Mouse (Mus musculus) heart, postnatal 0 days (tissue): ENCODE results near the gene BC004004. TPM values are rescaled to one million over a fixed set of nuclear protein-coding genes. Genes with fewer than 3 reads are reported as not detected.
A peak's percentile ranks its signal among the peaks of the same experiment; 100 is the strongest.

Source experiments
- ATAC-seq: fragments of 200-750 bp; cut with Nextera tagmentation; 2 replicates; pipeline ENCODE4 v1.8.0; 2017; ENCODE audit warnings: low read depth, moderate number of reproducible peaks, moderate library complexity; ENCODE audit not compliant: insufficient read depth
- DNase-seq: peaks from one replicate; pipeline ENCODE4 v3.0.0-alpha.2; 2016; ENCODE audit warnings: low spot score
- H3K27ac ChIP-seq: fragments of 300-500 bp; sonication (generic); 2 replicates; pipeline ENCODE4 v1.5.1; 2014; ENCODE audit warnings: low read depth, mild to moderate bottlenecking
- H3K27me3 ChIP-seq: fragments of 300-500 bp; sonication (generic); 2 replicates; pipeline ENCODE4 v1.6.1; 2014; ENCODE audit warnings: low read length, mixed read lengths; ENCODE audit not compliant: control insufficient read depth, insufficient read depth
- H3K36me3 ChIP-seq: fragments of 300-500 bp; sonication (generic); replicated peaks from 2 replicates; pipeline ENCODE4 v1.6.1; 2014; ENCODE audit warnings: low read length, mixed read lengths; ENCODE audit not compliant: control insufficient read depth, insufficient read depth
- H3K4me1 ChIP-seq: fragments of 300-500 bp; sonication (generic); 2 replicates; pipeline ENCODE4 v1.6.1; 2014; ENCODE audit warnings: antibody characterized with exemption; ENCODE audit not compliant: control insufficient read depth, insufficient read depth
- H3K4me2 ChIP-seq: fragments of 300-500 bp; sonication (generic); 2 replicates; pipeline ENCODE4 v1.6.1; 2014; ENCODE audit warnings: low read depth, mild to moderate bottlenecking, low read length, moderate library complexity
- H3K4me3 ChIP-seq: fragments of 300-500 bp; sonication (generic); 2 replicates; pipeline ENCODE4 v1.5.1; 2014; ENCODE audit warnings: low read depth, low read length
- H3K9ac ChIP-seq: fragments of 300-500 bp; sonication (generic); replicated peaks from 2 replicates; pipeline ENCODE4 v1.6.1; 2014; ENCODE audit warnings: low read depth, low read length, mixed read lengths
- H3K9me3 ChIP-seq: fragments of 300-500 bp; sonication (generic); replicated peaks from 2 replicates; pipeline ENCODE4 v1.6.1; 2016; ENCODE audit warnings: low read length; ENCODE audit not compliant: control insufficient read depth
- CTCF ChIP-seq: IDR thresholded peaks from 2 replicates; pipeline ENCODE4 v1.5.1; 2016; ENCODE audit warnings: antibody characterized with exemption, control low read depth, low read depth
- EP300 ChIP-seq: IDR thresholded peaks from 2 replicates; pipeline ENCODE4 v1.6.1; 2016; ENCODE audit warnings: antibody characterized with exemption, low read depth
- WGBS: fragments of 180-500 bp; shearing (Covaris S2); extraction: QIAGEN DNeasy Blood & Tissue Kit; methylation state at CpG from one replicate; pipeline ENCODE4 v1.1.7; 2014; 5-methylcytosine and 5-hydroxymethylcytosine counted together
- polyA plus RNA-seq: library from polyadenylated mRNA; unstranded; fragments of >200 nt; fragmentation: Nextera tagmentation; extraction: Ambion mirVana; gene quantifications from 2 replicates; pipeline ENCODE4 v1.2.1, GENCODE M21; 2015
- total RNA-seq: library from RNA; depleted of rRNA; stranded (reverse); fragments of >200 nt; gene quantifications from 2 replicates; pipeline ENCODE4 v1.2.3, GENCODE M21; 2014; ENCODE audit warnings: low replicate concordance

BC004004 gene
- total and polyA plus RNA-seq, 2 experiments from 2014 or later = 140 to 234 TPM

- Histone ChIP-seq H3K9me3 (no peaks in the 10 kb centered on the region), H3K4me1 (peaks cover 13% of the 10 kb centered on the region), H3K4me2 (no peak overlapping the region), H3K27me3 (peaks cover 9% of the 10 kb centered on the region), H3K36me3 (peaks cover 42% of the 10 kb centered on the region), H3K27ac (peak overlapping the region; percentile 74), H3K4me3 (no peak overlapping the region), H3K9ac (no peak overlapping the region)
- ATAC-seq (peak; percentile 37; the same call in 1 of the 2 replicates), DNase-seq (no peak)
- WGBS = 14% methylated on average over 5 of the region's 5 CpGs
- 0 out of 2 replicates have a peak, but pooled peaks have one; percentile 15 for TF ChIP-seq CTCF
- TF ChIP-seq EP300 = no peak
These were observed 62.3 kb downstream of the BC004004 start for GRCm38 (mm10) chr17:29330671-29331410.

GRCm38 (mm10) chr17:29332186-29332685 is 63.6 kb downstream of the BC004004 start:
- TF ChIP-seq EP300 = no peak
- no peak for TF ChIP-seq CTCF
- no peak overlapping the region for H3K9ac ChIP-seq
- H3K36me3 ChIP-seq = peaks cover 56% of the 10 kb centered on the region
- WGBS = 79% methylated on average over 4 of the region's 4 CpGs
- ATAC-seq (no peak), DNase-seq (no peak)
- H3K4me3 ChIP-seq = no peak overlapping the region
- H3K4me2 ChIP-seq = no peak overlapping the region
- H3K27ac ChIP-seq = no peak overlapping the region; the same call in 1 of the 2 replicates
- H3K4me1 ChIP-seq = peaks cover 13% of the 10 kb centered on the region
- peaks cover 3% of the 10 kb centered on the region; the same call in 1 of the 2 replicates for H3K27me3 ChIP-seq
- H3K9me3 ChIP-seq = no peaks in the 10 kb centered on the region

GRCm38 (mm10) chr17:29336266-29336990 is 67.8 kb downstream of the BC004004 start:
- H3K36me3 ChIP-seq = peaks cover 82% of the 10 kb centered on the region
- no peak overlapping the region for H3K4me3 ChIP-seq

GRCm38 (mm10) chr17:29337979-29338823 is 69.6 kb downstream of the BC004004 start:
- no peak for DNase-seq
- no peak overlapping the region for H3K4me2 ChIP-seq
- no peak for ATAC-seq
- H3K27ac ChIP-seq = peak overlapping the region; percentile 75
- TF ChIP-seq EP300 = no peak
- no peak for TF ChIP-seq CTCF
- H3K4me3 ChIP-seq = no peak overlapping the region
- H3K9me3 ChIP-seq = no peaks in the 10 kb centered on the region
- H3K4me1 ChIP-seq = peaks cover 24% of the 10 kb centered on the region
- 87% methylated on average over 9 of the region's 9 CpGs for WGBS
- H3K27me3 ChIP-seq = no peaks in the 10 kb centered on the region
- H3K36me3 ChIP-seq = peaks cover 70% of the 10 kb centered on the region
- 0 out of 2 replicates have a peak overlapping the region, but pooled peaks have one; percentile 5 for H3K9ac ChIP-seq

More at GRCm38 (mm10) chr17:29336266-29336990, 67.8 kb downstream of the BC004004 start:
- Histone ChIP-seq H3K4me1 (peaks cover 13% of the 10 kb centered on the region), H3K4me2 (no peak overlapping the region), H3K27me3 (no peaks in the 10 kb centered on the region), H3K27ac (no peak overlapping the region), H3K9me3 (no peaks in the 10 kb centered on the region), H3K9ac (no peak overlapping the region)
- TF ChIP-seq EP300 (no peak), CTCF (no peak)
- DNase-seq = no peak
- ATAC-seq = no peak
- WGBS = 92% methylated on average over 19 of the region's 19 CpGs

- TF ChIP-seq CTCF = no peak
- TF ChIP-seq EP300 = peak; percentile 27; the same call in 1 of the 2 replicates
- no peaks in the 10 kb centered on the region for H3K9me3 ChIP-seq
- 0 out of 2 replicates have a peak overlapping the region, but pooled peaks have one; percentile 5 for H3K9ac ChIP-seq
These were observed 70.7 kb downstream of the BC004004 start for GRCm38 (mm10) chr17:29339170-29339768.

More at GRCm38 (mm10) chr17:29339170-29339768, 70.7 kb downstream of the BC004004 start:
- ATAC-seq (no peak), DNase-seq (no peak)
- Histone ChIP-seq H3K27ac (peak overlapping the region; percentile 75), H3K27me3 (no peaks in the 10 kb centered on the region), H3K36me3 (peaks cover 68% of the 10 kb centered on the region), H3K4me3 (no peak overlapping the region), H3K4me2 (no peak overlapping the region), H3K4me1 (peaks cover 24% of the 10 kb centered on the region)
- WGBS = 69% methylated on average over 11 of the region's 11 CpGs
